Mouse (Mus musculus) kidney, embryonic 16.5 days (tissue): ENCODE measurements around the gene Ugt1a6b. TPM values are rescaled to one million over a fixed set of nuclear protein-coding genes. Genes with fewer than 3 reads are reported as not detected.

Source experiments
- ATAC-seq: fragments of 200-750 bp; cut with Nextera tagmentation; 2 replicates; pipeline ENCODE4 v1.8.0; 2017; ENCODE audit warnings: moderate TSS enrichment; ENCODE audit not compliant: low FRiP score, low TSS enrichment
- H3K27ac ChIP-seq: fragments of 300-500 bp; sonication (generic); 2 replicates; pipeline ENCODE4 v1.5.1; 2014; ENCODE audit warnings: low read length
- H3K27me3 ChIP-seq: fragments of 300-500 bp; sonication (generic); 2 replicates; pipeline ENCODE4 v1.6.1; 2014; ENCODE audit warnings: low read length, control low read depth, mixed read lengths; ENCODE audit not compliant: insufficient read depth
- H3K36me3 ChIP-seq: fragments of 300-500 bp; sonication (generic); 2 replicates; pipeline ENCODE4 v1.6.1; 2014; ENCODE audit warnings: low read length, control low read depth, mixed read lengths; ENCODE audit not compliant: insufficient read depth
- H3K4me1 ChIP-seq: fragments of 300-500 bp; sonication (generic); 2 replicates; pipeline ENCODE4 v1.6.1; 2014; ENCODE audit warnings: low read length, control low read depth, mixed read lengths; ENCODE audit not compliant: insufficient read depth
- H3K4me2 ChIP-seq: fragments of 300-500 bp; sonication (generic); replicated peaks from 2 replicates; pipeline ENCODE4 v1.6.1; 2014; ENCODE audit warnings: low read depth, low read length
- H3K4me3 ChIP-seq: fragments of 300-500 bp; sonication (generic); 2 replicates; pipeline ENCODE4 v1.5.1; 2014; ENCODE audit warnings: mild to moderate bottlenecking, low read length
- H3K9ac ChIP-seq: fragments of 300-500 bp; sonication (generic); replicated peaks from 2 replicates; pipeline ENCODE4 v1.6.1; 2014; ENCODE audit warnings: low read length
- H3K9me3 ChIP-seq: fragments of 300-500 bp; sonication (generic); 2 replicates; pipeline ENCODE4 v1.6.1; 2016; ENCODE audit warnings: low read length, control low read depth
- WGBS: fragments of 180-500 bp; shearing (Covaris S2); extraction: QIAGEN DNeasy Blood & Tissue Kit; methylation state at CpG from one replicate; pipeline ENCODE4 v1.1.7; 2014; 5-methylcytosine and 5-hydroxymethylcytosine counted together
- polyA plus RNA-seq: library from polyadenylated mRNA; unstranded; fragments of >200 nt; fragmentation: Nextera tagmentation; extraction: Ambion mirVana; gene quantifications from 2 replicates; pipeline ENCODE4 v1.2.1, GENCODE M21; 2015

Ugt1a6b gene
- polyA plus RNA-seq, 1 experiment from 2014 or later = 0.81 TPM

GRCm38 (mm10) chr1:88262961-88263360 lies 159.9 kb downstream of the Ugt1a6b start:
- H3K4me1 ChIP-seq = peaks cover 17% of the 10 kb centered on the region
- no peak overlapping the region for H3K27ac ChIP-seq
- ATAC-seq = no peak
- no peaks in the 10 kb centered on the region for H3K27me3 ChIP-seq
- peaks cover 84% of the 10 kb centered on the region for H3K36me3 ChIP-seq
- no peak overlapping the region for H3K4me2 ChIP-seq
- H3K9me3 ChIP-seq = no peaks in the 10 kb centered on the region
- no peak overlapping the region for H3K9ac ChIP-seq
- 73% methylated on average over 6 of the region's 6 CpGs for WGBS
- no peak overlapping the region for H3K4me3 ChIP-seq

GRCm38 (mm10) chr1:88263778-88264177 lies 160.7 kb downstream of the Ugt1a6b start:
- no peak overlapping the region for H3K4me2 ChIP-seq
- H3K4me1 ChIP-seq = peaks cover 17% of the 10 kb centered on the region
- H3K9me3 ChIP-seq = no peaks in the 10 kb centered on the region
- no peak overlapping the region for H3K4me3 ChIP-seq
- H3K36me3 ChIP-seq = peaks cover 92% of the 10 kb centered on the region
- no peak overlapping the region for H3K27ac ChIP-seq
- H3K27me3 ChIP-seq = no peaks in the 10 kb centered on the region
- H3K9ac ChIP-seq = no peak overlapping the region
- no peak for ATAC-seq
- 92% methylated on average over 5 of the region's 5 CpGs for WGBS

- no peak for ATAC-seq
- Histone ChIP-seq H3K9me3 (no peaks in the 10 kb centered on the region), H3K4me1 (peaks cover 13% of the 10 kb centered on the region), H3K4me3 (no peak overlapping the region), H3K27me3 (no peaks in the 10 kb centered on the region), H3K4me2 (no peak overlapping the region), H3K9ac (no peak overlapping the region), H3K36me3 (peaks cover 98% of the 10 kb centered on the region), H3K27ac (no peak overlapping the region)
- 83% methylated on average over 7 of the region's 7 CpGs for WGBS
Measured at GRCm38 (mm10) chr1:88264237-88264868, 161.3 kb downstream of the Ugt1a6b start.

- no peak overlapping the region for H3K9ac ChIP-seq
- H3K4me2 ChIP-seq = no peak overlapping the region
- no peak overlapping the region for H3K27ac ChIP-seq
- H3K9me3 ChIP-seq = no peaks in the 10 kb centered on the region
- peaks cover 98% of the 10 kb centered on the region for H3K36me3 ChIP-seq
- H3K4me1 ChIP-seq = peaks cover 8% of the 10 kb centered on the region; the same call in 1 of the 2 replicates
- no peaks in the 10 kb centered on the region for H3K27me3 ChIP-seq
- H3K4me3 ChIP-seq = no peak overlapping the region
- no peak for ATAC-seq
- 79% methylated on average over 4 of the region's 4 CpGs for WGBS
Measured at GRCm38 (mm10) chr1:88264869-88265240, 161.8 kb downstream of the Ugt1a6b start.

- ATAC-seq = no peak
- WGBS = 86% methylated on average over 13 of the region's 13 CpGs
- H3K27ac ChIP-seq = no peak overlapping the region
Measured at GRCm38 (mm10) chr1:88266123-88266522, 163.1 kb downstream of the Ugt1a6b start.

GRCm38 (mm10) chr1:88267489-88267888 lies 164.4 kb downstream of the Ugt1a6b start:
- H3K4me2 ChIP-seq = no peak overlapping the region
- no peak for ATAC-seq
- H3K9ac ChIP-seq = no peak overlapping the region
- peaks cover 89% of the 10 kb centered on the region for H3K36me3 ChIP-seq
- 0 out of 2 replicates have a peak, but pooled peaks cover 2% of the 10 kb centered on the region for H3K4me1 ChIP-seq
- H3K9me3 ChIP-seq = no peaks in the 10 kb centered on the region
- no peaks in the 10 kb centered on the region for H3K27me3 ChIP-seq
- WGBS = 92% methylated on average over 6 of the region's 6 CpGs
- no peak overlapping the region for H3K4me3 ChIP-seq
- no peak overlapping the region for H3K27ac ChIP-seq

More at GRCm38 (mm10) chr1:88266123-88266522, 163.1 kb downstream of the Ugt1a6b start:
- H3K36me3 ChIP-seq = peaks cover 90% of the 10 kb centered on the region
- H3K4me1 ChIP-seq = 0 out of 2 replicates have a peak, but pooled peaks cover 4% of the 10 kb centered on the region
- no peak overlapping the region for H3K4me2 ChIP-seq
- H3K4me3 ChIP-seq = no peak overlapping the region
- no peaks in the 10 kb centered on the region for H3K27me3 ChIP-seq
- no peak overlapping the region for H3K9ac ChIP-seq
- no peaks in the 10 kb centered on the region for H3K9me3 ChIP-seq

GRCm38 (mm10) chr1:88268070-88268469 lies 165.0 kb downstream of the Ugt1a6b start:
- H3K4me1 ChIP-seq = no peaks in the 10 kb centered on the region
- H3K4me2 ChIP-seq = no peak overlapping the region
- H3K27ac ChIP-seq = no peak overlapping the region
- H3K27me3 ChIP-seq = no peaks in the 10 kb centered on the region
- ATAC-seq = no peak
- WGBS = 88% methylated on average over 6 of the region's 6 CpGs
- no peak overlapping the region for H3K4me3 ChIP-seq
- no peak overlapping the region for H3K9ac ChIP-seq
- no peaks in the 10 kb centered on the region for H3K9me3 ChIP-seq
- peaks cover 88% of the 10 kb centered on the region for H3K36me3 ChIP-seq

Other genes starting within 250 kb of the Ugt1a6b start
- 33.8 and 35.3 TPM in 2 replicates for gene Dgkd, start 250.0 kb upstream of the Ugt1a6b start, polyA plus RNA-seq
- gene Usp40, start 94.7 kb upstream of the Ugt1a6b start, polyA plus RNA-seq = 38.3 and 42.3 TPM in 2 replicates
- gene Ugt1a10, start 47.9 kb upstream of the Ugt1a6b start, polyA plus RNA-seq = 25.3 and 28.9 TPM in 2 replicates
- 6.4 and 7.1 TPM in 2 replicates for gene Ugt1a9, start 32.5 kb upstream of the Ugt1a6b start, polyA plus RNA-seq
- gene Ugt1a8, start 15.4 kb upstream of the Ugt1a6b start, polyA plus RNA-seq = 0.13 TPM in 1 of 2 replicates, not detected in the other
- 10.5 and 10.9 TPM in 2 replicates for gene Ugt1a7c, start 8.2 kb upstream of the Ugt1a6b start, polyA plus RNA-seq
- 6.0 and 6.7 TPM in 2 replicates for gene Ugt1a6a, start 31.6 kb downstream of the Ugt1a6b start, polyA plus RNA-seq
- gene Ugt1a5, start 62.8 kb downstream of the Ugt1a6b start, polyA plus RNA-seq = not detected in 2 replicates
- gene Ugt1a2, start 97.3 kb downstream of the Ugt1a6b start, polyA plus RNA-seq = 68.4 and 84.9 TPM in 2 replicates
- gene Dnajb3, start 102.5 kb downstream of the Ugt1a6b start, polyA plus RNA-seq = 10.4 and 11.2 TPM in 2 replicates
- 2.4 TPM in 2 replicates for gene Ugt1a1, start 108.7 kb downstream of the Ugt1a6b start, polyA plus RNA-seq
- 1.3 and 2.8 TPM in 2 replicates for gene Mroh2a, start 123.7 kb downstream of the Ugt1a6b start, polyA plus RNA-seq
- gene Hjurp, start 174.4 kb downstream of the Ugt1a6b start, polyA plus RNA-seq = 168 and 187 TPM in 2 replicates
- not detected in 2 replicates for gene Trpm8, start 174.4 kb downstream of the Ugt1a6b start, polyA plus RNA-seq